Mouse (Mus musculus) kidney, embryonic 15.5 days (tissue): ENCODE results near the gene Npm1. TPM values are rescaled to one million over a fixed set of nuclear protein-coding genes. Genes with fewer than 3 reads are reported as not detected.

Source experiments
- ATAC-seq: fragments of 200-750 bp; cut with Nextera tagmentation; replicated peaks from 2 replicates; pipeline ENCODE4 v1.8.0; 2017; ENCODE audit warnings: moderate TSS enrichment; ENCODE audit not compliant: low FRiP score
- H3K27ac ChIP-seq: fragments of 300-500 bp; sonication (generic); 2 replicates; pipeline ENCODE4 v1.5.1; 2015; ENCODE audit warnings: mild to moderate bottlenecking, inconsistent platforms
- H3K27me3 ChIP-seq: fragments of 300-500 bp; sonication (generic); 2 replicates; pipeline ENCODE4 v1.6.1; 2015; ENCODE audit warnings: inconsistent platforms
- H3K36me3 ChIP-seq: fragments of 300-500 bp; sonication (generic); 2 replicates; pipeline ENCODE4 v1.6.1; 2015; ENCODE audit warnings: inconsistent platforms
- H3K4me1 ChIP-seq: fragments of 300-500 bp; sonication (generic); 2 replicates; pipeline ENCODE4 v1.6.1; 2015; ENCODE audit warnings: inconsistent platforms
- H3K4me2 ChIP-seq: fragments of 300-500 bp; sonication (generic); 2 replicates; pipeline ENCODE4 v1.6.1; 2015; ENCODE audit warnings: moderate library complexity, mild to moderate bottlenecking, inconsistent platforms
- H3K4me3 ChIP-seq: fragments of 300-500 bp; sonication (generic); replicated peaks from 2 replicates; pipeline ENCODE4 v1.5.1; 2015; ENCODE audit warnings: mild to moderate bottlenecking, inconsistent platforms
- H3K9ac ChIP-seq: fragments of 300-500 bp; sonication (generic); 2 replicates; pipeline ENCODE4 v1.6.1; 2015; ENCODE audit warnings: mild to moderate bottlenecking, inconsistent platforms
- H3K9me3 ChIP-seq: fragments of 300-500 bp; sonication (generic); replicated peaks from 2 replicates; pipeline ENCODE4 v1.6.1; 2016; ENCODE audit warnings: inconsistent platforms
- WGBS: fragments of 180-500 bp; shearing (Covaris S2); methylation state at CpG from one replicate; pipeline ENCODE4 v1.1.7; 2015; ENCODE audit warnings: mixed read lengths; 5-methylcytosine and 5-hydroxymethylcytosine counted together
- polyA plus RNA-seq: library from polyadenylated mRNA; unstranded; fragments of >200 nt; fragmentation: Nextera tagmentation; extraction: Ambion mirVana; gene quantifications from 2 replicates; pipeline ENCODE4 v1.2.1, GENCODE M21; 2015

Gene Npm1
- polyA plus RNA-seq, 1 experiment from 2014 or later, result 1,128 TPM

DNA sequence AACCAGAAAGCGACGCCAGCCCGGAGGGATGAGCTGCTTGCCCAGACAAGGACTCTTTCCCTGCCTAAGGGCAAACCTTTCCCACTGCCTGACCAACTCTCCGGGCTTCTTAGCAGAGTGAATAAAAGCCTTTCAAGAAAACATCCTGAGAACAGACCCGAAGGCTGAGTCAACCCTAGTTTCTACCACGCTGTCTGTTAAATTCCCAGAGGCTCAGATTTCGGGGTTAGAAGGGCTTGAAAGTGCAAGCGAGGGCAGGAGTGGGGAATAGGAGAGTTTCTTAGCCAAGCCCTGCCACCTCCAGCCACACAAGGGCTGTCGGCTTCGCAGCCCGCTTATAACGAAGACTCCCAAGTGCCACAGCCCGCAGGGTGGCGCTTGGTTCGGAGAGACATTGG, 36.1 kb upstream of the Npm1 start:
- peaks cover 55% of the 10 kb centered on the region for H3K4me1 ChIP-seq
- no peak overlapping the region for H3K27ac ChIP-seq
- no peak overlapping the region for H3K4me2 ChIP-seq
- 4% methylated on average over 15 of the region's 15 CpGs for WGBS
- H3K9ac ChIP-seq, result no peak overlapping the region
- ATAC-seq, result no peak
- H3K4me3 ChIP-seq, result no peak overlapping the region
- H3K36me3 ChIP-seq, result no peaks in the 10 kb centered on the region
- peaks cover 12% of the 10 kb centered on the region; the same call in 1 of the 2 replicates for H3K9me3 ChIP-seq
- H3K27me3 ChIP-seq, result peaks cover 97% of the 10 kb centered on the region

DNA sequence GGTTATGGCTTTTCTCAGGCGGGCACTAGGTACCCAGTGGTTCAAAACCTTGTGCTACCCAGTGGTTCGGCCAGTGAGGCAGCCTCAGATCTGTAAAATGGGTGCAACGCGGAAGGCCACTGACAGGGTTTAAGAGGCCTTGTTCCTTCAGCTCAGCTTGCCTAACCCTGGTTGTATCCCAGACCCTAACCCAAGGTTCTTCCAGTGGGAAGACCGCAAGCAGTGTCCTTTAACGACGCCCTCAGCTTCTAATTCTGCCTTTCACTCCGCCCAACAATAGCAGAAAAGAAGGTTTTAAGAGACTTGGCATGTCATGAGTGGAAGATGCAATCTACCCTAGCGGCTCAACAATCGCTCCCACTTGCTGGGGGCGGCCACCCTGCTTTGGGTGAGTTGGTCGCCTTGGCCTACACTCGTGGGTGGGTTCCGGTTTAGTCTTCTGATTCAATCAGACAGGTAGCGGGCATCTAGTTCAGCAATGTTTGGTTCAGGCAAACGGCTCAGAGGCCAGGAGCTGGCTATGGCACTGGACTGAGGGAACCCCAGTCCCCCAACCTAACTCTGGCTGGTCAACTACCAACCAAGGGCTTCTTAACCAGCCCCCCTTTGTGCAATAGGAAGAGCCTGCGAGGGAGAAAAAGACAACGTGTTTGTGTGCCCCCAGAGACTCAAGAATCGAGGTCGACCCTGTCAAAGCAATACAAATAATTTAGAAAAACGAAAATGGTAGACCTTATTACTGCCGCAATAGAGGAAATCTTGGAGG, 35.5 kb upstream of the Npm1 start:
- Histone ChIP-seq H3K36me3 (no peaks in the 10 kb centered on the region), H3K9ac (no peak overlapping the region), H3K27me3 (peaks cover 97% of the 10 kb centered on the region), H3K4me3 (no peak overlapping the region), H3K4me2 (no peak overlapping the region), H3K4me1 (peaks cover 54% of the 10 kb centered on the region), H3K9me3 (peaks cover 12% of the 10 kb centered on the region; the same call in 1 of the 2 replicates), H3K27ac (no peak overlapping the region)
- ATAC-seq, result no peak
- 25% methylated on average over 22 of the region's 22 CpGs for WGBS

DNA sequence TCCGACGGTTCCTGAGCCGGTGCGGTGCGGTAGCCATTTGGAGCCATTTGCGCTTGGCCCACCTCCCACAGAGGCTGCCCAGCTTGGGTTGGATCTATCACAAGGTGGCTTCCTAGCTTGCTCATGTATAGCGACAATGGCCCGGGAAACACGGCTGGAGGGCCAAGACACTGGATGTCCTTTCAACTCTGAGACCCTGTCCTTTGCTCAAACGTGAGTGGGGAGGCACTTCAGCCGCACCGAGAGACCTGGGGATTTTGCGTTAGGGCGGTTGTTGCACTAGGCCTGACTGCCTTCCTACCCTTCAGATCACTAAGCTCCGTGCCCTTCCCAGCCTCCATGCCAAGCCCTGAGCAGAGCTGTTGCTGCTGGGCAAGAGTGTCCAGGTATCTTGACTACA, 34.7 kb upstream of the Npm1 start:
- H3K4me1 ChIP-seq, result peaks cover 47% of the 10 kb centered on the region
- H3K27ac ChIP-seq, result no peak overlapping the region
- no peaks in the 10 kb centered on the region for H3K36me3 ChIP-seq
- peaks cover 12% of the 10 kb centered on the region; the same call in 1 of the 2 replicates for H3K9me3 ChIP-seq
- H3K9ac ChIP-seq, result no peak overlapping the region
- no peak overlapping the region for H3K4me3 ChIP-seq
- 20% methylated on average over 15 of the region's 15 CpGs for WGBS
- ATAC-seq, result no peak
- H3K27me3 ChIP-seq, result peaks cover 97% of the 10 kb centered on the region
- no peak overlapping the region for H3K4me2 ChIP-seq

DNA sequence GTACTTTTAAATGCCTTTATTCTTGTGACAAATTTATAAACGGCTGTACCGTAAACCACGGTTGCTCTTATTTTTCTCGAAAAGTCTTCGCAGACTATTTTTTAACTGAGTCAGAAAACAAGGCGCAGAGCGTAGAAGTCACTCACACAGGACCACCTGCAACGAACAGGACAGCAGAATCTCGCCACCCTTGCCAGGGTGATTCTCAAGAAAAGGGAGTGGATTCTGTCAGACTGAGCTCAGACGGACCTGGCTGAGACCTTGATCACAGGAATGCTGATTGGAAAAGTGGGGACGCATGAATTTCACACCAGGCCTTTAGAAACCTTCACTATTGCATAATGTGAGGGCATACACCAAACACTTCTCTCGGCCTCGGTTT, 34.1 kb upstream of the Npm1 start:
- H3K4me3 ChIP-seq, result no peak overlapping the region
- H3K27me3 ChIP-seq, result peaks cover 97% of the 10 kb centered on the region
- H3K36me3 ChIP-seq, result no peaks in the 10 kb centered on the region
- H3K4me2 ChIP-seq, result no peak overlapping the region
- no peak overlapping the region for H3K27ac ChIP-seq
- H3K4me1 ChIP-seq, result peaks cover 42% of the 10 kb centered on the region
- WGBS, result 26% methylated on average over 13 of the region's 13 CpGs
- no peak for ATAC-seq
- H3K9me3 ChIP-seq, result peaks cover 12% of the 10 kb centered on the region; the same call in 1 of the 2 replicates
- H3K9ac ChIP-seq, result no peak overlapping the region

DNA sequence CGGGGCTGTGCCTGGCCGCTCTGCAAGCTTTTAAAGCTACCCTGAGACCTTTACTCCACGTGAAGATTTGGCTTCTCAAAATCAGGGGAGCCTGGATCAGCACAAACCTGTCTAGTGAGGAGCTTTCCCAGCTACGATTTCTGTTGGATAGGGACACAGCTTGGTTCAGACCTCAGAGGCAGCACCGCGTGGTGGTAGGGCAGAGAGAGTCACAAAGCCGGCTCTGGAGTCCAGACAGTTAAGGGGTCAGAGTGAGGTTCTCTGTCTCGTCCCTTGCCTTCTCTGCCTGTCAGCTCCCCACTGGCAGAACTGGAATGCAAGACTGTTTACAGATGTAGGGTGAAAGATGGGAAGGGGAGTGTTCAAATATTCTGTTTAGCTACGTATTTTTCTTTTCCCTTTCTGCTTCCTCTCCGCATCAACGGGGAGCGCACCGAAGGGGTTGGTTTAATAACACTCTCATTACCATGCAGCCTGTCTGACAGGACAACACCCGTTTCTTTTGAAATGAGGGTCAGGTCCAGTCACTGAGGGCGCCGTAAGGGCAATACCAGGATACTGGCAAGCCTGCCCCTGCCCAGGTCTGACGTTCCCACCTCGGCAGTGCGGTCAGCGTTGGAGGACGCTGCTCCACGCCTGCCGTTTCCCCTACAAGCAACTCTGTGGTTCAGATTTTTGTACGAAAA, 33.6 kb upstream of the Npm1 start:
- Histone ChIP-seq H3K9me3 (peaks cover 12% of the 10 kb centered on the region; the same call in 1 of the 2 replicates), H3K27me3 (peaks cover 97% of the 10 kb centered on the region), H3K9ac (no peak overlapping the region), H3K4me1 (peaks cover 36% of the 10 kb centered on the region), H3K27ac (no peak overlapping the region), H3K4me2 (no peak overlapping the region), H3K36me3 (no peaks in the 10 kb centered on the region), H3K4me3 (no peak overlapping the region)
- ATAC-seq, result no peak
- 9% methylated on average over 24 of the region's 24 CpGs for WGBS

DNA sequence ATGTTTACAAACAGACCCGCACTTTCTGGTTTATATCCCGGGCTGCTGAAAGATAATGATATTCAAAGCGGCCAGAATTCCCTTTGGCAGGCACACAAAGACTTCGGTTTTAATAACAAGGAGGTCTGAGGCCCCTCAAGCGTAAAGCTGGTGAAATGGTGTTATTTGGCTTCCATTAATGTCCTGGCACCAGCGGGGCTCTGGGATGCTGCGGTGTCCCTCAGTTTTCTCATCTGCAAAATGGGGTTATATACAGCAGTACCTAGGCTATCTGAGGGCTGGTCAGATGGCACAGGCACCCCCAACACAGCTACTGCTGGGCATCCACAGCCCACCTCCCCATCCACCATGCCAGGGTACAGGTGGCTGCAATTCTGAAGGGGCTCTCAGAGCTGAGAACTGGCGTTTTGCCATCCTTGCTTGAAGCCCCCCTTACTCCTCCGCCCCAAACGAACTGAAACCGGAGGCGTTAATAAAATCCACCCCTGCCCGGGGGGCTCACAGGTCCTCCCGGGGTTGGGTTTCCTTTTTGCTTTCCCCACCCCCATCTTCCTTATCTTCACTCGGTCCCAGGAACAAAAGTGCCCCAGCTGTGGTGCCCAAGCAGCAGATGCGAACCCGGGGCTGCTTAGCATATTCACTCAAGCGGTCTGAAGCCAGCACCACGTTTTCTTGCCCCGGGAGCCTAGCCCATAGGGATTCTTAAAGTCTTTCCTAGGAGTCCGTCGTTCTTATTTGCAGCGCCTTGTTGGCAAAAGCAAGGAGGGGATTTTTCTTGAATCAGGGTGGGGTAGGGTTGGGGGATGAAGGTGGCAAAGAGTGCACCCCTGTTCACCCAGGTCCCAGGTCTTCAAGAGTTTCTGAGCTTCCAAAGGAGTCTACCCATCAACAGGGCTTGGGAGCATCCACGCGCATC, 32.8 kb upstream of the Npm1 start:
- Histone ChIP-seq H3K4me3 (no peak overlapping the region), H3K27ac (no peak overlapping the region), H3K36me3 (no peaks in the 10 kb centered on the region), H3K4me2 (no peak overlapping the region; the same call in 1 of the 2 replicates), H3K4me1 (peaks cover 28% of the 10 kb centered on the region), H3K9me3 (peaks cover 12% of the 10 kb centered on the region; the same call in 1 of the 2 replicates), H3K9ac (no peak overlapping the region), H3K27me3 (peaks cover 97% of the 10 kb centered on the region)
- ATAC-seq, result no peak
- WGBS, result 6% methylated on average over 25 of the region's 25 CpGs

DNA sequence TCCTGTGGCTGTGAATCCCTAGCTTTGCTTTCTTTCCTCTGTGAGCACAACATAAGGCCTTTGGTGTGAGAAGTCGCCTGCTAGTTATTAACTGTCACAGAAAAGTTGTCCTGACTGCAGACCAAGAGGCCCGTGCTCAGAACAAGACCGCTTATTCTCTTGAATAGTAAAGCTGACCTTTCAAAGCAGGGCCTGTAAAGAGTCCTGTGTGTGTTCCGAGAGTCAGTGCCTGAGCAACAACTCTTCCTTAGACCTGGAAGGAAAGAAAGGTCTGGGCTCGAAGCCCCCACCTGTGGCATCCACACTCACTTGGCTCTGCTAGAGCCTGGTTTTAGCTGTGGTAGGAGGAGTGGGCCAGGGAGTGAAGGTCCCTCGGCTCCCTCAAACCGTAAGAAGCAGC, 32.1 kb upstream of the Npm1 start:
- Histone ChIP-seq H3K9ac (no peak overlapping the region), H3K4me2 (no peak overlapping the region), H3K4me1 (peaks cover 21% of the 10 kb centered on the region), H3K27ac (no peak overlapping the region), H3K36me3 (no peaks in the 10 kb centered on the region), H3K27me3 (peaks cover 96% of the 10 kb centered on the region), H3K9me3 (peaks cover 12% of the 10 kb centered on the region; the same call in 1 of the 2 replicates), H3K4me3 (no peak overlapping the region)
- no peak for ATAC-seq
- WGBS, result 35% methylated on average over 7 of the region's 7 CpGs

DNA sequence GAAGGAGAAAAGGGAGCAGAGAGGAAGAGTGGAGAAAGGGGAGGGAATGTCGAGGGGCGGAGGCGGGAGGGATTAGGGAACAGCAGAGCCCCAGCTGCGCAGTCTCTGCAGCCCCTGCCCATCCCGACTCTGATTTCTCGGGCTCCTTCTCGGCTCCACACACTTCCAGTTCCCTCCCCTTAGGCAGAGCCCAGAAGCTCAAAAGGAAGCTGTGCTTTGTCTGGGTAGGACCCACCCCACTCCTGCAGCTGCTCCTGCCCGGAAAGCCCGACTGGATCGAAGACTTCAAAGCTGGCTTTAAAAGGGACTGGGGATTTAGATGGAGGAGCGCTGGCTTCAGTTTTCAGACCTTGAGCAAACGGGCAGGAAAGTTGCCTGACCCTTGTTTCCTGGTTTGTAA, 30.7 kb upstream of the Npm1 start:
- H3K27me3 ChIP-seq, result peaks cover 83% of the 10 kb centered on the region
- no peak for ATAC-seq
- peaks cover 12% of the 10 kb centered on the region; the same call in 1 of the 2 replicates for H3K9me3 ChIP-seq
- no peak overlapping the region for H3K4me3 ChIP-seq
- no peak overlapping the region for H3K9ac ChIP-seq
- H3K27ac ChIP-seq, result no peak overlapping the region
- 5% methylated on average over 12 of the region's 12 CpGs for WGBS
- H3K4me1 ChIP-seq, result peaks cover 17% of the 10 kb centered on the region; the same call in 1 of the 2 replicates
- no peaks in the 10 kb centered on the region for H3K36me3 ChIP-seq
- peak overlapping the region; percentile 17 for H3K4me2 ChIP-seq

DNA sequence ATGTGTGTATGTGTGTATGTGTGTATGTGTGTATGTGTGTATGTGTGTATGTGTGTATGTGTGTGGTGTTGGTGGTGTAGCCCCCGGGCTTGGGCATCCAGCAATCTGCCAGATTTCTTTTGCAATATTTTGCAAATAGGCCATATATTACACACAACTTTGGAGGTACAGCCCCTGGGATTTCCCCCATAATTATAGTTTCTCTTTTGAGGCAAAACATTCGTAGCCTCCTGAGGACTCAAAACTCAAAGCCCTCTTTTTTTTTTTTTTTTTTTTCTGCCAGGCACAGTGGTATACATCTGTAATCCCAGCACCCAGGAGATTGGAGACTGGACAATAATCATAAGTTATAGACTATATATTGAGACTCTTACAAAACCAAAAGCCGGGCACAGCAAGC, 18.8 kb upstream of the Npm1 start:
- Histone ChIP-seq H3K9ac (no peak overlapping the region), H3K9me3 (no peaks in the 10 kb centered on the region), H3K27ac (no peak overlapping the region), H3K36me3 (no peaks in the 10 kb centered on the region), H3K4me3 (no peak overlapping the region), H3K4me2 (no peak overlapping the region), H3K27me3 (peaks cover 43% of the 10 kb centered on the region), H3K4me1 (peaks cover 12% of the 10 kb centered on the region)
- no peak for ATAC-seq
- WGBS, result 85% methylated on average over 3 of the region's 3 CpGs

DNA sequence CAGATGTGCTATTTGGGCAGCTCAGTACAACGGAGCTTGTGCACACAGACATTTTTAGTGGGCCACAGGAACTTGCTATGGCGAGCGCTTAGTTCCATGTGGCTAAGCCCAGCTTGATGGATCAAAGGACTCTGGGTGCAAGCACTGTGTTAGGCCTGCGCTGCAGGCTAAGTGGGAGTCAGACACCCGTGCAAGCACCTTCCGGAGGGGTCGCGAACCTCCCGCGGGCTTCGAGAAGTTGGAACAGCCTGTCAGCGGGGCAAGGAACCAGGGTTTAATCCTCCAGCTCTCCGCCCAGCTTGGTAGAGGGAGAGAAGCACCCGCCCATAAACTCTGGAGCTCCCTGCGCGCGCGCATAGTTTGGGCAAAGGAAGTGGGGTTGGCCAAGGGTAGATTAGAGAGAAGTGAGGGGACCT, 17.7 kb upstream of the Npm1 start:
- Histone ChIP-seq H3K4me3 (peak overlapping the region; percentile 25), H3K4me2 (peak overlapping the region; percentile 59), H3K27ac (no peak overlapping the region), H3K27me3 (peaks cover 48% of the 10 kb centered on the region), H3K9ac (peak overlapping the region; percentile 12; the same call in 1 of the 2 replicates), H3K36me3 (no peaks in the 10 kb centered on the region), H3K9me3 (no peaks in the 10 kb centered on the region), H3K4me1 (peaks cover 12% of the 10 kb centered on the region)
- WGBS, result 4% methylated on average over 18 of the region's 18 CpGs
- ATAC-seq, result peak; percentile 83

DNA sequence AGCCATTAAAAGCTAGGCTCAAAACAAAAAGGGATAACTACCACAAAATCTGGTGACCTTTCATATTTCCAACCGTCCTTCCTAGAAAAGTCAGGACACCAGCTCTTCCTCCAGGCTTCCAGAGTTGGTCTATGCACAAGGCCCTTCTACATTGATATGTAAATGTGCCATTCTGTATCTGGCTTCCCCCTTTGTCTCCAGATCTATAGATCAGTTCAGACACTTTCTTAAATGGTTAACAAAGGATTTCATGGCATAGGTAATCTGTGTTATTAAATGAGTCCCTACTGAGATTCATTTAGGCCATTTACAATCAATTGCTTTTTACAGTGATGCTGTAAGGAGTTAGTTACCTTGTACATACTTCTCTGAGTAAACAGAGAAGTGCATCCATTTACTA, 16.8 kb upstream of the Npm1 start:
- Histone ChIP-seq H3K4me1 (peaks cover 12% of the 10 kb centered on the region), H3K9ac (no peak overlapping the region), H3K4me3 (no peak overlapping the region), H3K36me3 (no peaks in the 10 kb centered on the region), H3K4me2 (no peak overlapping the region), H3K27me3 (peaks cover 55% of the 10 kb centered on the region), H3K9me3 (no peaks in the 10 kb centered on the region), H3K27ac (no peak overlapping the region)
- WGBS, result 69% methylated on average over 1 of the region's 1 CpGs
- no peak for ATAC-seq
